Mouse (Mus musculus) heart, postnatal 14 days (tissue): ENCODE measurements around the gene Stk32b. TPM values are rescaled to one million over a fixed set of nuclear protein-coding genes. Genes with fewer than 3 reads are reported as not detected.

ENCODE experiments used
- total RNA-seq, 2 experiments: library from RNA; stranded (reverse); gene quantifications; 2 replicates each; pipeline ENCODE4 v1.2.3; 2021

The Stk32b gene
- total RNA-seq, 2 experiments from 2014 or later: 0.15 to 0.38 TPM

Other genes with a start within 250 kb of the Stk32b start
- gene Cytl1, start 18.3 kb upstream of the Stk32b start, total RNA-seq: 10 to 100 TPM; 14.4 to 20.2 TPM
- 1 to 10 TPM; 4.6 to 5.6 TPM for gene Msx1, start 107.4 kb upstream of the Stk32b start, total RNA-seq